Mouse (Mus musculus) erythroblast, embryonic 14.5 days (primary cell): ENCODE measurements around the gene Rps15.

Experiments used
- GATA1 ChIP-seq: IDR thresholded peaks from 2 replicates; pipeline ENCODE4 v1.6.1; 2012; ENCODE audit warnings: low read length, inconsistent platforms, mixed read lengths
- TAL1 ChIP-seq: IDR thresholded peaks from 3 replicates; pipeline ENCODE4 v1.6.1; 2012; ENCODE audit warnings: low read length, inconsistent platforms, mixed read lengths

DNA sequence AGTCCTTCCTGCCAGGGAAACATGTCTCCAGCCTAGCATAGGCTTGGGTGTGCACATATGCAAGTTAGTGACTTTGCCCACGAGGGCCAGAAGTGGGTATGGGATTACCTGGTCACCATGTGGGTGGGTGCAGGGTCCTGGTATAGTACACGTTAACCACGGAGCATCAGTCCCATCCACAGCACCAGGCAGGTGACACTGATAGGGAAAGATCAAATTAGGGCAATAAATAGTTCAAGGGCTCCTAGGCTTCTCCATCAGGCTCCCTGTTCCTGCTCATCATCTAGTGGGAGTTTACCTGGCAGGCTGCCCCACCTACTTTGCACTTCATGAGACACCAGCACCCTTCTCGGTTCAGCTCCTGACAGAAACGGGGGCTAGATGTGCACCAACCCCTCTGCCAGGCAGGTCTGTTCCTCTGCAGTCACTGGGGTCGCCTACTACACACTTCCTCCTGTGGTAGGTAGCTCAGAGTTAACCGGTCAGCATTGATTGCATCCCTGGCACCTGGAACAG is 2.6 kb downstream of the Rps15 start:
- TF ChIP-seq GATA1, result no peak
- TF ChIP-seq TAL1, result no peak
